Mouse (Mus musculus) pancreas, adult 10 weeks (tissue): ENCODE measurements around the gene Apoa4. TPM values are rescaled to one million over a fixed set of nuclear protein-coding genes. Genes with fewer than 3 reads are reported as not detected.

Experiments used
- polyA plus RNA-seq: library from polyadenylated mRNA; stranded (reverse); fragments of 350-450 nt; fragmentation: Illumina TruSeq; extraction: RNeasy Lipid Tissue Mini Kit (QIAGEN cat#74804); gene quantifications from one replicate; pipeline ENCODE4 v1.2.3, GENCODE M21; 2015; ENCODE audit warnings: low read depth, low replicate concordance; ENCODE audit not compliant: insufficient read depth

Apoa4 gene
- not detected for polyA plus RNA-seq

GRCm38 (mm10) chr9:46240526-46241153 lies at the start of gene Apoa4:
Gene Apoa4, plus strand, starts transcription at chr9:46240696.

GRCm38 (mm10) chr9:46228491-46228890 lies 12.0 kb upstream of the Apoa4 start, which contains the start of gene Apoa1:
Gene Apoa1, plus strand, starts transcription at chr9:46228580.

GRCm38 (mm10) chr9:46235596-46235648 lies 5.1 kb upstream of the Apoa4 start, which contains the start of gene Apoc3:
Gene Apoc3, minus strand, starts transcription at chr9:46235636.

GRCm38 (mm10) chr9:46268343-46268873 lies 27.9 kb downstream of the Apoa4 start, which contains the start of gene Apoa5:
Gene Apoa5, plus strand, starts transcription at chr9:46268633.

GRCm38 (mm10) chr9:46272677-46273454 lies 32.4 kb downstream of the Apoa4 start, which contains the start of gene Zpr1:
Gene Zpr1, plus strand, starts transcription at chr9:46273064.

GRCm38 (mm10) chr9:46282631-46283436 lies 42.3 kb downstream of the Apoa4 start, which contains the start of gene Bud13:
Gene Bud13, plus strand, starts transcription at chr9:46283008.

Other genes with a start within 250 kb of the Apoa4 start
- 8.2 TPM for gene Pafah1b2, start 228.0 kb upstream of the Apoa4 start, polyA plus RNA-seq
- 8.4 TPM for gene Sik3, start 227.9 kb upstream of the Apoa4 start, polyA plus RNA-seq
- not detected for gene Apoa1, start 12.1 kb upstream of the Apoa4 start, polyA plus RNA-seq
- not detected for gene Apoc3, start 5.1 kb upstream of the Apoa4 start, polyA plus RNA-seq
- not detected for gene Apoa5, start 27.9 kb downstream of the Apoa4 start, polyA plus RNA-seq
- 10.3 TPM for gene Zpr1, start 32.4 kb downstream of the Apoa4 start, polyA plus RNA-seq
- 5.6 TPM for gene Bud13, start 42.3 kb downstream of the Apoa4 start, polyA plus RNA-seq
- not detected for gene 4931429L15Rik, start 79.3 kb downstream of the Apoa4 start, polyA plus RNA-seq